Mouse (Mus musculus): ENCODE data around the gene Ganc.

GRCm38 (mm10) chr2:120403986-120404822 lies 508 bp downstream of the Ganc start, which contains the start of gene Tmem87a:
- TF ChIP-seq POLR2A (IDR thresholded peaks at IDR 0.05; ENCODE audit: insufficient read depth, low read depth, low read length) (peak; percentile 98), CTCF (IDR thresholded peaks at IDR 0.05) (no peak; the same call in 1 of the 2 replicates)
